Mouse (Mus musculus) limb, embryonic 13.5 days (tissue): ENCODE data around the gene Gm45261. TPM values are rescaled to one million over a fixed set of nuclear protein-coding genes. Genes with fewer than 3 reads are reported as not detected.

Experiments used
- ATAC-seq: fragments of 200-750 bp; cut with Nextera tagmentation; 2 replicates; pipeline ENCODE4 v1.8.0; 2017; ENCODE audit warnings: low read depth, moderate number of reproducible peaks, moderate TSS enrichment; ENCODE audit not compliant: low FRiP score
- H3K27ac ChIP-seq: fragments of 300-500 bp; sonication (generic); 2 replicates; pipeline ENCODE4 v1.5.1; 2015; ENCODE audit warnings: inconsistent platforms, mild to moderate bottlenecking, moderate library complexity
- H3K27me3 ChIP-seq: fragments of 300-500 bp; sonication (generic); 2 replicates; pipeline ENCODE4 v1.6.1; 2015; ENCODE audit warnings: mild to moderate bottlenecking, inconsistent platforms
- H3K36me3 ChIP-seq: fragments of 300-500 bp; sonication (generic); 2 replicates; pipeline ENCODE4 v1.6.1; 2015; ENCODE audit warnings: inconsistent platforms, mild to moderate bottlenecking, moderate library complexity
- H3K4me1 ChIP-seq: fragments of 300-500 bp; sonication (generic); 2 replicates; pipeline ENCODE4 v1.6.1; 2015; ENCODE audit warnings: inconsistent platforms
- H3K4me2 ChIP-seq: fragments of 300-500 bp; sonication (generic); replicated peaks from 2 replicates; pipeline ENCODE4 v1.6.1; 2015; ENCODE audit warnings: inconsistent platforms, mild to moderate bottlenecking, moderate library complexity
- H3K4me3 ChIP-seq: fragments of 300-500 bp; sonication (generic); 2 replicates; pipeline ENCODE4 v1.5.1; 2015; ENCODE audit warnings: moderate library complexity, mild to moderate bottlenecking, inconsistent platforms
- H3K9ac ChIP-seq: fragments of 300-500 bp; sonication (generic); 2 replicates; pipeline ENCODE4 v1.6.1; 2015; ENCODE audit warnings: mild to moderate bottlenecking, inconsistent platforms
- H3K9me3 ChIP-seq: fragments of 300-500 bp; sonication (generic); 2 replicates; pipeline ENCODE4 v1.6.1; 2016; ENCODE audit warnings: inconsistent platforms
- WGBS: fragments of 180-500 bp; shearing (Covaris S2); methylation state at CpG from one replicate; pipeline ENCODE4 v1.1.7; 2015; 5-methylcytosine and 5-hydroxymethylcytosine counted together
- polyA plus RNA-seq: library from polyadenylated mRNA; unstranded; fragments of >200 nt; fragmentation: Nextera tagmentation; extraction: Ambion mirVana; gene quantifications from 2 replicates; pipeline ENCODE4 v1.2.1, GENCODE M21; 2015

The Gm45261 gene
- polyA plus RNA-seq, 1 experiment from 2014 or later = not detected

DNA sequence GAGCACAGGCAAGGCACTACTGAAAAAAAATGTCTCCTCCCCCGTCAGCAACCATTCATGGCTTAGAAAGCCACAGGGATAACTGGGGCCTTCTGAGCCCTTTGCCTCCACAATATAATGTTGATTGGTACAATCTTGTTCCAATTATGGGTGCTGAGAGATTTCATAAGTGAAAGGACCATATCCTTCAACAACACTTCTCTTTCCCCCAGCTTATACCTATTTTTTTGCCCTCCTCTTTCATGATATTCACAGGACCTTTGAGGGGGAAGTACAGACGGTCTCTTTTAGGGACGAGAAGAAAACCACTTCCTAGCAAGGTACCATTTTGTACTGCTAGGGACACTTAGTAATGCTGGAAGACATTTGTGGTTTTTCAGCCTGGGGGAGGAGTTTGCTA is 57.1 kb downstream of the Gm45261 start:
- no peaks in the 10 kb centered on the region for H3K27me3 ChIP-seq
- no peak overlapping the region for H3K4me3 ChIP-seq
- WGBS = 67% methylated on average over 3 of the region's 3 CpGs
- no peak for ATAC-seq
- no peak overlapping the region for H3K9ac ChIP-seq
- H3K4me2 ChIP-seq = no peak overlapping the region
- H3K27ac ChIP-seq = no peak overlapping the region
- H3K4me1 ChIP-seq = no peaks in the 10 kb centered on the region
- H3K36me3 ChIP-seq = no peaks in the 10 kb centered on the region
- 0 out of 2 replicates have a peak, but pooled peaks cover 5% of the 10 kb centered on the region for H3K9me3 ChIP-seq

DNA sequence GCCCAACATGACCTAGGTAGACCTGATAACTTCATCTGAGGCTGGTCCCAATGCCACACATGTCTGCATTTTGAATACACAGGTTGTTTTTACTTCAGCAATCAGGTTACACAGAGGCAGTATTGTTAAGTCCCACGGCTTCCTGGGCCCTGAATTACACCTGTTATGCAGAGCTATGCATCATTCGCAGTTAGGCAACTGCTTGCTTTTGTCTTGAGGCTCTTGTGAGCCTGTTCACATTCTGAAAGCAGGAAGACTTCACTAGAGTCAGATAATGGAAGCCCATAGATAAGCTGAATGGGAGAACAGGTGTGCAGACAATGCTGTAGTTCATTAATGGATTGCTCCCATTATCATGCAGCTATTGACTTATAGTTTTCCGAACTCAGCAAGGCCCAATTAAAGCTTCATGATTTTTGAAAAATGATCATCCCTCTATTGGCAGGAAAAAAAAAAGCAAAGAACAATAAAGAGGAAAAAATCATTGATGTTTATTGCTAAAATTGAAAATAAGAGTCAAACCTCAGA is 57.8 kb downstream of the Gm45261 start:
- H3K27me3 ChIP-seq = no peaks in the 10 kb centered on the region
- H3K4me3 ChIP-seq = no peak overlapping the region
- H3K9ac ChIP-seq = no peak overlapping the region
- ATAC-seq = no peak
- H3K4me1 ChIP-seq = no peaks in the 10 kb centered on the region
- no peak overlapping the region for H3K27ac ChIP-seq
- H3K4me2 ChIP-seq = no peak overlapping the region
- WGBS = 84% methylated on average over 3 of the region's 3 CpGs
- H3K9me3 ChIP-seq = 0 out of 2 replicates have a peak, but pooled peaks cover 5% of the 10 kb centered on the region
- no peaks in the 10 kb centered on the region for H3K36me3 ChIP-seq

GRCm38 (mm10) chr1:80401961-80402360 is 59.3 kb downstream of the Gm45261 start:
- no peak overlapping the region for H3K4me3 ChIP-seq
- no peaks in the 10 kb centered on the region for H3K36me3 ChIP-seq
- no peak for ATAC-seq
- no peak overlapping the region for H3K27ac ChIP-seq
- 83% methylated on average over 1 of the region's 1 CpGs for WGBS
- H3K9ac ChIP-seq = no peak overlapping the region
- H3K4me2 ChIP-seq = no peak overlapping the region
- no peaks in the 10 kb centered on the region for H3K4me1 ChIP-seq
- 0 out of 2 replicates have a peak, but pooled peaks cover 5% of the 10 kb centered on the region for H3K9me3 ChIP-seq
- H3K27me3 ChIP-seq = no peaks in the 10 kb centered on the region

Other genes with a start within 250 kb of the Gm45261 start
- gene Fam124b, start 243.0 kb downstream of the Gm45261 start, polyA plus RNA-seq = 0.90 and 0.98 TPM in 2 replicates
- 37.1 and 39.0 TPM in 2 replicates for gene Cul3, start 121.0 kb downstream of the Gm45261 start, polyA plus RNA-seq